Mouse (Mus musculus): Measurements from ENCODE around the gene 1700016C15Rik.

Gene 1700016C15Rik

DNA sequence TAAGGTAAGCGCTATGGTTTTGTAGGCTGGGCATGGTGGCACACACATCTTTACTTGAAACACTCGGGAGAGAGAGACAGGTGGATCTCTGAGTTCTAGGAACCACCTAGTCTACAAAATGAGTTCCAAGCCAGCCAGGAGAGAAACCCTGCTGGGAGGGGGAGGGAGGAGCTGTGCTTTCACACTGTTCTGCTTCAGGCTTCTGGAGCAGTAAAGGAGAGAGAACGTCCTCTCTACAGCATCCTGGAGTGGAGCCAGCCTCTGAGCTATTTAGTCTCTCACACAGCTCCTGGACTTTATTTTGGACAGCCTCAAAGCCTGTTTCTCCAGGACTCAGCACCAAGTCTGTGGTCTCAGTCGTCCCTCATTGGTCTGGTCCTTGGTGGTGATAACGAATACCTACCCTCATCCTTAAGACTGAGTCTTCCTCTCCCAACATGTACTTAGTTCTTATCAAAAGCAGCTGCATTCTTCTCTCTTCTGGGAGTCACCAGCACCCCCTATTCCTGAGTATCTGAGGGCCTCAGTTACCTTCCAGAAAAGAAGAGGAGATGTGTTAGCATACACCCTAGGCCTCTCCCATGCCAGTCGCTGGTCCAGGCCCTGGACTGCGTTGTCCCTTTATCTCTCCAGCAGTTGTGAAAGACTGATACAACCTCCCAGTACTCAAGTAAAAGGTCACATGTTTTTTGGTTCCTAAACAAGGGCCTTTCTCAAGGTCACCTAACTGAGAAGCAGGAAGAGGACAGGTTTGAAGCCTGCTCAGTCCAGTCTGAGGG is 12.4 kb upstream of the 1700016C15Rik start:
- DNase-seq (ENCODE audit: low read depth, low spot score) = peak; percentile 39

DNA sequence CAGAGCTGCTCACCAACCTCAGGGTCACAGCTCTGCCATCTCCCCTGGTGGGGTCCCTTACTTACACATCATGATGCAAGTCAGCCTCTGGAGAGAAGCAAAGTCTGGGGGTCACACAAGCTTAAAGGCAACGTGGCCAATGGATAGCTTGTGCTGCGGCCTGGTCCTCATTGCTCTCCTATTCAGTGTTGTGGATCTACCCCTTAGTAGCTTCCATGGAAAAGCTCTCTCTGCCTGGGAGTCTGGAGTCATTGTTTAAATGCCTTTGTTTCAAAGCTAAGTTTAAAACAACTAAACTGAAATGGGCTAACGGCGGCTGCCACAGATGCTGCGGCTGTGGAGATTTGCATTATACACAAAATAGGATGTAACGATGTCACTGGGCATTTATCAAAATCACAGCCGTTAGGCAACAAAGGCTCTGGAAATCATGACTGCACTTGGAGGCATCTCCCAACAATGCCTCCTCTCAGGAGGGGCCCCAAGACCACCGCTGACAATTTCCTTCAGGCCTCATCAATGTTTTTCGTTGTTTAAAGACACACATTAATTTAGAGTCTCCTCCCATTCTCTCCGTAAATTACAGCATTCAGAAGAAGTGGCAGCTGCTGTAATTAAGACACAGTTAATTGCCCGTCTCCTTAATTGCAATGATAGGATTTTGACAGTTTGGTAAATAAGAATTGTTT is 11.1 kb upstream of the 1700016C15Rik start:
- DNase-seq (ENCODE audit: low read depth, low spot score) = no peak

DNA sequence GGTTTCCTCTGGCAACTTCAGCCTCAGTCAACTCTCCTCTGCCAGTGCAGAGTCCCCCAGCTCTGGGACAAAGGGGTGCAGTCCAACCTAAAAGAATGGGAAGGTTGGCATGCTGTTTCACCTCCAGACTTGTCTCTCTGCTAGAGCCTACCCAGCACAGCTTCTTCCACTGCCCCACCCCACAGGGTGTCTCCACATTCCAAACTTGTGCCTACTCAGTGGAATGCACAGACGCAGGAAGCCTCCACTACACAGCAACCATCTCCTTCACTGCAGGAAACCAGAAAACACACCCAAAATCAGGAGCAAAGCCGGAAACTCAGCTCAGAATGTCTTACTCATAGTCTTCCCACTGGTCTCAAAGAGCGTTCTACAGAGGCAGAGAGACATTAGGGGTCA is 10.6 kb upstream of the 1700016C15Rik start:
- DNase-seq (ENCODE audit: low read depth, low spot score) = no peak

DNA sequence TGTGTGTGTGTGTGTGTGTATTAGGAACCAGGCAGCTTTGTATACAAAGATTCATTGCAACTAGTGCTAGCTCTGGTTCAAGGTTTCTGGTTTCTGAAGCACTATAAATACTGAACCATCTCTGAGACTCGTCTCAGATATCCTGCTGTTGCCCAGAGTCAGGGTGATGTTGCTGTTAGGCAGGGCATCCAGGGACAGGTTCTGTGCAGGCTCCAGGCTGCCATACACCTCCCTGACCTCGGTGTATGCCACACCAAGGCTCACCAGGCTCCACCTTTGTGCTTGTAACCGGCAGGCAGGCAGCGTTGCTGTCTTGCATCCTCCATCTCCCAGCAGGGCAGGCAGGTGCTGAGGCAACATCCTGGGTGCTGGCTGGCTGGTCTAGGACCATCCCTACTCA is 5.8 kb upstream of the 1700016C15Rik start:
- DNase-seq (ENCODE audit: low read depth, low spot score) = no peak

DNA sequence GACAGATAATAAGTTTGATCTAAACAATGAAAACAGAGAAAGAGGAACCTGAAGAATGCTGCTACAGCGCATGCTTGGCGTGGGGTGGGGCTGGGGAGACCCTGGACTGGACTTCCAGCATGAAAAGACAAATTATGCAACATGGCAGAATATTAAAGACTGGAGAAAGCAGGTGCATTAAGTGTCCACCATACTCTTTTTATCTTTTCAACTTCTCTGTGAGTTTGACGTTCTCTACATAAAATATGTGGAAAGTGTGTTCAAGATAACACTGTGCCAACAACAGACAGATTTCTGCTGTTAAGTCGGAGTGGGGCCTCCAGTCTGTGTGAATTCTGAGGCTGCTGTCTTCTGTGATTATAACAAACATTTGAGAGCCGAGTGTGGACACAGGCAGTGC is 2.7 kb upstream of the 1700016C15Rik start:
- no peak for DNase-seq (ENCODE audit: low read depth, low spot score)

DNA sequence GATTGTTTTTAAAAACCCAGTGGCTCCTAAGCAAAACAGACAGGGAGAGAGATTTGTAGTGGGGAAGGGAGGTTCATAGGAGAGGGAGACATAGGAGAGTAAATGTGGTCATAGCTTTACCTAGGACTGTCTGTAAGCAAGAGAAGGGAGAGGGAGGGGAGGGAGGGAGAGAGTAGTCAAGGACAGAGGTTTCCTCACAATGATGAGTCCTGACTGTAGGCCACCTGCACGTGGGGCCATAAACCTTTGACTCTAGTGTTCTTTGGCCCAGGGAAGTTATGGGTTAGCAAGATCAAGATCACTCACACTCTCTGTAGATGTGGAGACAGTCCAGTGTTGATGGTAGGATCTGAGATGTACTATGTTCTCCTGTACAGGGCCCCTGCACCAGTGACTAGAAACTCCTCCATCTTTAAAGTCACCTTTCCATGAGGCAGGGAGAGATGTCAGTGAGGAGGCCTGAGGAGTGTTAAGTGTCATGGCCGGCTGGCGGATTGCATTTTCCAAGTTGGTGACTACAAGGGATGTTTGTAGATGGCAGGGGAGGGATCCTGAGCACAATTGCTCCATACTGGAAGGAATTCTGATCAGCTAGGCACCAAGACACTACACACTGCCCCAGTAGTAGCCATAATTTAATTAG is 1.6 kb upstream of the 1700016C15Rik start:
- no peak for DNase-seq (ENCODE audit: low read depth, low spot score)

DNA sequence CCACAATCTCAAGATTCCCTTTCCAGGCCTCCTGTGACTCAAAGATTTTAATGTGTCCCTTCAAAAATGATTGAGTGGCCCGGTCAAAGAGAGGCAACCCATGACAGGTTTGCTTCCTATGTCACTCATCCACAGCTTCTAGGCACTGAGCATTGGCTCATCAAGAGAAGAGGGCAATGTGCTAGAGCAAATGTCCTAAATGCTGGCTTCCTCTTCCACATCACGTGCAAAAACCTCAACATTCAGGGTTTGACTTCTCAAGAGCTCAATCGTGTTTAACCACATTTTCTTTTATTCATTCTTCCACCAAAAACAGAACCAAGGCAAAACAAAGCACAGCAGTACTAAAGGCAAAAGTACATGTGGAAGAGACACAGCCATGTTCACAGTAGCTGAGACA is 2.4 kb downstream of the 1700016C15Rik start:
- no peak for DNase-seq (ENCODE audit: low read depth, low spot score)

DNA sequence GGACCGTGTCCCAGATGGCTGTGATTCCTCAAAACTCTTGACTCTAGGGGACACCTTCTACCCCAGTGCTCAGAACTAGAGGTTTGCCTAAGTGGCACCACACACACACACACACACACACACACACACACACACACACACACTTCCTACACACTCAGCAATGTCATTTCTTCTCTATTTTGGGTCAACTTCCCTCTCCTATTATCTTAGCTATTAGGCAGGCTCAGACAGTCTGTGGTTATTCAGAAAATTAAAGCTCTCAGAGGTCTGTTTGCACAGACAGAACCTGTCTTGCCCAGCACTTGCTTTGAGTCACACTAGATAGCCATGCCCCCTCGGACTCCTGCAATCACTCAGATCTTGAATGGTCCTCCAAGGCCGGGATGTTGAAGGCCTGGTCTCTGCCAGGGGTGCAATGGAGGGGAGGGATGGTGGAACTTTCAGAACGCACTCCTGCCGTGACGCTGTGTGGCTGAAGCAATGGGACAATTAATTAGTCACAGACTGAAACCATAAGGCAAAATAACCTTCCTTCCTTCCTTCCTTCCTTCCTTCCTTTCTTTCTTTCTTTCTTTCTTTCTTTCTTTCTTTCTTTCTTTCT is 8.0 kb downstream of the 1700016C15Rik start:
- DNase-seq (ENCODE audit: low read depth, low spot score) = no peak

DNA sequence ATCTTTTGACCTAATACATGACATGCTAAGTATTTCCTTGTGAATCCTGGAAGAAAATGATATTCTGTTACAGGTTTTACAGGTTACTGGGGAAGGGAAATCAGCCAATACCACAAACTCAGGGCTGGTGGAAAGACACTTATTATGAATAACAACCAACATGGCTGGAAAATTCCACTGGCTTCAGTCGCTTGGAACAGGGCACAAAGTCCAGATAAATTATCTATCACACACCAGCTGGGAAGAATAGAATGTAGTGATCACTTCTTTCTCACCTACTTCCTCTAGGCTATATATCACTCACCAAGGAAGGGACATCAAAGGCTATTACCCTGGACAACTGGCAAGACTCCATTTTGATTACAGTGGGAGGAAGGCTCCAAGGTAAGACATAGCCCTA is 11.1 kb downstream of the 1700016C15Rik start:
- DNase-seq (ENCODE audit: low read depth, low spot score) = no peak

DNA sequence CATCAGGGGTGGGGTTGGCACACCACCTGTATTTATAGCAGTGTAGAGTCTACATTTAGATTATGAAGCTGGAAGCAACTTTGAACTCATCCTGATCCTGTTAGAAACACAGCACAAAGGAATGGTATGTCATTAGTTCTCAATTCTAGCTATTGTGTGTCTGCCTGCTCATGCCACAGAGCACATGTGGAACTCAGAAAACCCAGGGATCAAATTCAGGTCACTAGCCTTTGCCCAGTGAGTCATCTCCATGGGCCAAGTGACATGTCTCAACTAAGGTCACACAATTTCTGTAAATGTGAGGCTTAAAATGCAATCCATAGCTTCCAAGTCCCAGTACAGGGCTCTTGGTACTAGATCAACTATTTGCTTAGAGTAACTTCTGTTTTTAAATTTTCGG is 12.5 kb downstream of the 1700016C15Rik start:
- no peak for DNase-seq (ENCODE audit: low read depth, low spot score)

DNA sequence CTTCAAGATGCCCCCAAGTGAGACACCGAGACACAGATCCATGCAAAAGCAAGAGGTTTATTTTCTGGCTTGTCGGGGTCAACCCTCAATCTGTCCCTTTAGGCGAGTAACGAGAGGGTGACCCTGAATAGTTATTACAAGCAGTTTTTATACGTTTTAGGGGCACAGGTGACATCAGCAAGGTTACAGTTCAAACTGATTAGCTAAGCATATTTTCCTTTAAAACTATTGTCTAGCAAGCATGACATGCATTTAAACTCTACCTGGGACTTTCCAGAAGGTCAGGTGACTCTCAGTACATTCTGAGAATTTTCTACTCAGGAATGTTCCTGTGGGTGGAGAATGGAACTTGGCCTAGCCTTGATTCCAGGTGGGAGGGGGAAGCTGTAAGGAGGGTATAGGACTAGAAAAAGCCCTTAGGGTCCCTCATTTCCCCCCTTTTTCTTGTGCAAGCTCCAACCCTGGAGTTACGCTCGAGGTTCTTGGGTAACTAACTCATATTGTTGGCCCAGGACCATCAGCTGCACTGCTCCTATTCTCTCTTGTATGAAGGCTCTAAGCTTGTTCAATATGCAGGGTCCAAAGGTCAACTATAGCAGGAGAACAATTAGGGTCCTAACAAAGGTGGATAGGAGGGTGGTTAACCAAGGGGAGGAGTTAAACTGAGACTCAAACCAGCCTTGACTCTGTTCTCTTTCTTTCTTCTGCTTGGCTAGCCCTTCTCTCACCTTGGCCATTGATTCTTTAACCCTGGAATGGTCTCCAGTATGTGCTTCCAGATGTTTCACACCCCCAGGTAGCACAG is 15.1 kb downstream of the 1700016C15Rik start:
- DNase-seq (ENCODE audit: low read depth, low spot score) = no peak

DNA sequence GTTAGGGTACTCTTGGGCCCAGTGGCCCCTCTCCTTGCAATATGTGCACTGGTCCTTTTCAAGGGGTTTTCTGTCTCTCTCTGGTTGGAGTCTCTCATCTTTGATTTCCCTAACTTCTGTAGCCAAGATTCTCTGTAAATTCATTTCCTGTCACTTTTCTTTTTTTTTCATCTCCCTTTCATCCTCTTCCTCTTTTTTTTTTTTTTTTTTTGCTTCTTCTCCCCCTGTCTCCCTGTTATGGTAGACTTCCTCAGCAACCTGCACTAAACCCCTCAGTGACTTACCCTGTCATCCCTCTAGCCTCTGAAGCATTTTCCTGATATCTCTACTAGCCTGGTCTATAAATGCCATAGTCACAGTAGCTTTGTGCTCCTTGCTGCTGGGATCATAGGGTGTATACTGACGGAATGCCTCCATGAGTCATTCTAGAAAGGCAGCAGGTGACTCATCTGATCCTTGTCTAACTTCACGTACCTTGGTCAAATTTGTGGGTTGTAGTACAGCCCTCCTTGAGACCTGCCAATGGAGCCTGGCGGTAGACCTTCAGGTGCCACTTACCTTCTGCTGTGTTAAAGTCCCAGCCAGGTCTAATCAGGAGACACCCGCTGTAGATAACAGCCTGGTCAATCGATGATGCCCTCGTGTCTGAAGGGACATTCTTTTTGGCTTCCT is 18.4 kb downstream of the 1700016C15Rik start:
- no peak for DNase-seq (ENCODE audit: low read depth, low spot score)

DNA sequence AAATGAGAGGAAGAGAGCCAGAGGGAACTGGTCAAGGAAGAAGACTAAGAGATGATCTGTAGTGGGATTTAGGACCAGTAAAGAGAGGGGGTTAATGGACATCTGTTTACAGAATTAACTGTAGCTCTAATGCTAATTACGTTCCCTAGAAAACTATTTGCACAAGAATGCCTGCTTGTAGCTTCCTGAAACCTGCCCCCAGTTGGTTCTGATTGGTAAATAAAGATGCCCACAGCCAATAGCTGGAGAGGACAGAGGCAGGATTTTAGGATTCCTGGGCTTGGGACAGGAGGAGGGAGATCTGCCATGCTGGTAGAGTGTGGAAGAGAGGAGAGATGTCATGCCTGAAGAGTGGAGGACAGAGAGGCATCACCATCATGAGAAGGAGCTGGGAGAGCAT is 23.9 kb downstream of the 1700016C15Rik start:
- no peak for DNase-seq (ENCODE audit: low read depth, low spot score)

DNA sequence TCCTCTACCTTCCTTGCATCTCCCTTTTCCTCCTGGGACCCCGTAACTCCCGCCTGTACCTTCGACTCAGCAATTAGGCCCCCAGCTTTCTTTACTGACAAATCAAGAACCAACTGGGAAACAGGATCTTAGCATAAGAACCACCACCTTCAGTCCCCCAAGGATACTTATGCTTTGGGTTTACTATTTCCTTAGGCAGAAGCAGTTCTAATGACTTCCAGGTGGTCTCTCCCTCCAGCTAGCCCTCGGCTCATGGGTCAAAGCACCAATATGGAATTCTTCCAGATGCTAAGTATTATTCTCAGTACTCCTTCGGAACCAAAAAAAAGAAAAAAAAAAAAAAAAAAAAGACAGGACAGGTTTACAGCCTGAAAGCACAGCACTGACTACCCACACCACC is 27.6 kb downstream of the 1700016C15Rik start:
- no peak for DNase-seq (ENCODE audit: low read depth, low spot score)

DNA sequence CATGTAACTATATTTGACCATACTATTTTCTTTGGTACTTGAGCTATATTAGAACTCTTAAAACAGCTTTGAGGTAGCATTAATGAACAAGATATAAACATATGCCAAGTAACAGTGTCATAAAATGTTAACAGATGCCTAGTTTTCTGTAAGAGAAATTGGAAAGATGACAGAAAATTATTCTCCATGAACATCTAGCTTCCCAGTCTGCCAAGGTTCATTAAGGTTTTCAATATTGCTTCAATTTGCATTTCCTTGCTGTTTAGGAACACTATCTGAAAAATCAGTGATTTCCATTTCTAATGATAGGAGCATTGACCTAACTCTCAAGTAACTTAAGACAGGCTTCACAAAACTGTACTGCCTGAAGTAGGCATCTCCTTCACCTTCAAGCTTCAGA is 39.3 kb downstream of the 1700016C15Rik start:
- DNase-seq (ENCODE audit: low read depth, low spot score) = no peak

DNA sequence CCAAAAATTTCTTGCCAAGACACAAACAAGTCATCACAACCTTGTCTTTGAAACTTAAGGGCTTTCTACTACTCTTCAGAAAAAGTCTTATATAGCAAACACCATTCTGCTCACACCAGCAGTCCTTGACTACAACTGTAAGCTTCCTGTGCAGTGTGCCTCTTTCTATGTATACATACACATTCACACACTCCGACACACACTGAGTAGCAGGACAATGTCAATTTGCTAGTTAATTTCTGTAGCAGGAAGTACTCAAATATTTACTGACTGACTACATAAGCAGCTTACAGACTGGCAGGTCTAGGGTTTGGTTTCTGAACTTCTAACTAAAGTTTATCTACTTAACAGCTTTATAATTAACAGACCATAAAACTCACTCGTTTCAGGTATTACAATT is 47.8 kb downstream of the 1700016C15Rik start:
- DNase-seq (ENCODE audit: low read depth, low spot score) = no peak

DNA sequence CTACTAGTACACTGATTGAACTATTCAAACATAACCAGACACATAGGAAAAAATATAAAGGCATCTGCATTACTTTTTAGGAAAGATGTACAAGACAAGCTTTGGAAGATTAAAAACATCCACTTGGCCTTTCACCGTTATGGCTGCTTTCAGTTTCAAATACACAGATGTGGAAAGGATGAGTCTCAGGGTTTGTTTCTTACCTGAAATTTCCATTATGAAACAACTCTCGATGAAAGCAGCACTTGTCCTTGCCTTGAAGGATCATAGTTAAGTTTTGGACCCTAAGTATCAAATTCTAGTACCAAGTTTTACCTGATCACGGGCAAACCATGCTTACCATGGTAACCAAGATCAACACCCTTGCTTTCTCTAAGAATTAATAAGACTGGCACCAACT is 63.2 kb downstream of the 1700016C15Rik start:
- no peak for DNase-seq (ENCODE audit: low read depth, low spot score)

DNA sequence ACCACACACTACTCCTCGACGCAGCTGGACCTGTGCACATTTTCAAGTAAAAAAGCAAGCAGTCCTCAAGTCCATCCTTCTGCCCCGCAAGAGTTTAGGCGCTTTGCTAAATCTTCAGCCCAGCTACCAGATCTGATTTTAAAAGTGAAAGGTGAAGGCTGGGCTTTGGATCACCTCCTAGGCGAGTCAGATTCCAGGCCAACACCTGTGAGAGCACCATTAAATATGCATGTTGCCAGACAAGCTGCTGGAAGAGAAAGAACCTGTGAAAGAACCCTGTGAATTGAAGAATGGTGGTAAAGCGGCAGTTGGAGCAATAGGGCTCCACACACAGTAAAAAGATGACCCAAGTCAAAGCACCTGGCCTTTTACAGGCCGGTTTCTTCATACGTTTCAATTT is 65.3 kb downstream of the 1700016C15Rik start:
- DNase-seq (ENCODE audit: low read depth, low spot score) = peak; percentile 6

DNA sequence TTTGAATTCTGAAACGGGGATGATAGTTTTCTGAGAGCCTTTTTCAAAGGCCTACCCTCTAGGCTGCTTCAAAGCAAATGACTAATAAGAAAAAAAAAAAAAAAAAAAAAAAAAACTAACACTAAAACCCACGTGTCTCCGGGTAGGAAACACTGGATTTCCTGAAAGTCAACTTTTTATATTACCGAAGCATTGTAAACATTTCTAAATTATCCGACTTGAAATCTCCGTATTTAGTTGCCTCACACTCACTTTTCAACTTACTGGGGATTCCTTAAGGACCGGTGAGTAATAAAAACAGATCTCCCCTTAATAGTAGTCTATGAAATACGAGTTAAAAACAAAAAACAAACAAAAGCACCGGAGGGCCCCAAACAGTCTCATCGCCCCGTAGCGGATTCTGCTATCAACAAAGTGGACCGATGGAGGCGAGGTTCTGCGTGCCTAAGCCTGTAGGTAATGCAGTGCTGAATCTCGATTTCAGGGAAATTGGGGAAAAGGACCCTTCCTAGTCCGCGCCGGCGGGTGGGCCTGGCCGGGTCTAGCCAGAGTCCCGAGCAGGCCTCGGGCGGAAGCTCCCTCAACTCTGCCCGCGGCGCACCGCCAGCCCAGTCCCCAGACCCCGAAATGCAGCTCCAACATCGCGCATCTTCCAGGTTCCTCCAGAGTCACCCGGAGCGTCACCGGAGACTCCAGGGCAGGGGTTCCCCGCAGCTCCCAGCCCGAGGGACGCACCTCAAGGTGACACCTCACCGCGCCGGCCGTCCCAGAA is 66.0 kb downstream of the 1700016C15Rik start:
- peak; percentile 35 for DNase-seq (ENCODE audit: low read depth, low spot score)
